Mouse (Mus musculus): ENCODE measurements around the gene Cntnap3.
"Not testable (repeated sequence)": the region's sequence is repeated elsewhere in the genome, so short reads cannot be mapped to it uniquely, and the experiment has no call there.

The Cntnap3 gene

GRCm38 (mm10) chr13:64903585-64904208, at the start of gene Cntnap3:
Cntnap3 (minus strand) TSS chr13:64903955.
- peak; percentile 7 for DNase-seq

- DNase-seq: no peak
Measured at GRCm38 (mm10) chr13:64917191-64917590, 13.4 kb upstream of the Cntnap3 start, which contains the start of gene Spata31. Spata31 (plus strand) TSS chr13:64917406.

GRCm38 (mm10) chr13:64903132-64903531, 623 bp downstream of the Cntnap3 start:
- DNase-seq: no peak

- no peak for DNase-seq
Measured at GRCm38 (mm10) chr13:64865397-64865796, 38.4 kb downstream of the Cntnap3 start.

GRCm38 (mm10) chr13:64824856-64825255, 78.9 kb downstream of the Cntnap3 start:
- DNase-seq: not testable (repeated sequence)

GRCm38 (mm10) chr13:64745383-64745782, 158.4 kb downstream of the Cntnap3 start:
- DNase-seq: no peak

GRCm38 (mm10) chr13:64732244-64732643, 171.5 kb downstream of the Cntnap3 start:
- no peak for DNase-seq

- no peak for DNase-seq
Measured at GRCm38 (mm10) chr13:64716791-64717190, 187.0 kb downstream of the Cntnap3 start.

GRCm38 (mm10) chr13:64692463-64692862, 211.3 kb downstream of the Cntnap3 start:
- DNase-seq: no peak

All from kidney, adult 9 months (tissue).